Mouse (Mus musculus): Measurements from ENCODE around the gene Tyrp1. TPM values are rescaled to one million over a fixed set of nuclear protein-coding genes. Genes with fewer than 3 reads are reported as not detected.

Tyrp1 gene
- total RNA-seq, 2 experiments from 2014 or later: not detected

DNA sequence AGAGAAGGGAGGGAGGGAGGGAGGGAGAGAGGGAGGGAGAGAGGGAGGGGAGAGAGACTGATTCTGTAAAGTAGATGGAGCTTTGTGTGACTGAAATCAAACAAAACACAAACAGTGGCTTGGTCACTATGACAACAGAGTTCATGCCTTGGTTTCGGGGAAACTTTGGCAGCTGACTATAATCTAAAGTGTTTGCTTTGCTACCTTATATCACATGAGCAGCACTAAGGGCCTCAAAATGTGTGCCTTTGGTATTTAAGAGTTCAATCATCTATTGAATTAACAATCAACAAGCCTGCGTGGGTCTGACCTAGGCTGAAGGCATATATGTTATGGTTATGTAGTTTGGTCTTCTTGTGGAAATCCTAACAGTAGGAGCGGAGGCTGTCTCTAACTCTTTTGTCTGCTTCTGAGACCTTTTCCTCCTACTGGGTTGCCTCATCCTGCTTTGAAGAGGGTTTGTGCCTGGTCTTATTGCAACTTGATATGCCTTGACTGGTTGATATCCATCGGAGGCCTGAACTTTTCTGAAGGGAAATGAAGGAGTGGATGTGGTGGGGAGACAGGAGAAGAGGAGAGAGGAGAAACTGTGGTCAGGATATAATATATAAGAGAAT is 61.5 kb downstream of the Tyrp1 start:
- no peak for DNase-seq

Other genes starting within 250 kb of the Tyrp1 start
- gene Lurap1l, start 76.5 kb downstream of the Tyrp1 start, total RNA-seq (2021): 1 to 10 TPM; 1.7 to 2.0 TPM

All from gastrocnemius, postnatal 25 days (tissue).